Mouse (Mus musculus): Measurements from ENCODE around the gene Gm20379. TPM values are rescaled to one million over a fixed set of nuclear protein-coding genes. Genes with fewer than 3 reads are reported as not detected.

Gm20379 gene
- not detected for total RNA-seq (2023)

GRCm38 (mm10) chr13:92305680-92306079 lies at the start of gene Gm20379:
Gene Gm20379 (plus strand): TSS chr13:92305980.

DNA sequence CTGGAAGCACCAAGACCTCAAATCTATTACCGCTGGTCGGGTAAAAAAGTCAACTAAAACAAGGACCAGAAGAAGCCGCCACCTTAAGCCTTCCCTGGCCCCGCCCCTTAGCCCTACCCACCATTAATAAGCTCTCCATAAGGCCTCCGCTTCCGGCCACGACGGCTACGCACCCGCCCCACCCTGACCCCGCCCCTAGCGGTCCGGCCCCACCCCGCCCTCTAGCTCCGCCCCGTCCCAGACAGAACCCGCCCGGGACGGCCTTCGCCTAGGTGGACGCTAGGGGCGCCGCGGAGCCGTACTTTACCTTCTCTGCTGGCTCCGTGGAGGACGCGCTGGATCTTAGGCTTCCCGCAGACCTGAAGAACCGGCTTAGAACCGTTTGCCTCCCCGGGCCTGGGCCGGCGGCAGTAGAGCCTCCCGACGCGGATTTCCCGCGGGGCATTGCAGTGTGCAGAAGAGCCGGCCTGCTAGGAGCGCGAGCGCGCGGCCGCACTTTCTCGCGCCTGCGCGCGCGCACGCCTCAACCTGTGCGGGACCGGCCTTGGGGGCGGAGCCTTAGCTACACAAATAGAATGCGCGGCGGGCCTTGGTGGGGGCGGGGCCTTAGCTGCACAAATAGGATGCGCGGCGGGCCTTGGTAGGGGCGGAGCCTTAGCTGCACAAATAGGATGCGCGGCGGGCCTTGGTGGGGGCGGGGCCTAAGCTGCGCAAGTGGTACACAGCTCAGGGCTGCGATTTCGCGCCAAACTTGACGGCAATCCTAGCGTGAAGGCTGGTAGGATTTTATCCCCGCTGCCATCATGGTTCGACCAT lies 48.9 kb downstream of the Gm20379 start, which contains the start of the genes Dhfr and Msh3:
Gene Dhfr, plus strand, starts transcription at position 271 of the 816 bp plus-strand sequence.
Gene Msh3, minus strand, starts transcription at position 548 of the 816 bp plus-strand sequence.

Other genes with a start within 250 kb of the Gm20379 start
- gene Rasgrf2, start 174.3 kb upstream of the Gm20379 start, total RNA-seq (2023), result 1 to 10 TPM; 8.5 to 9.5 TPM
- gene Dhfr, start 48.7 kb downstream of the Gm20379 start, total RNA-seq (2023), result under 1 TPM; 0.47 to 0.82 TPM
- gene Msh3, start 49.0 kb downstream of the Gm20379 start, total RNA-seq (2023), result 10 to 100 TPM; 15.6 to 16.8 TPM
- gene Ankrd34b, start 119.9 kb downstream of the Gm20379 start, total RNA-seq (2023), result not detected
- 10 to 100 TPM in 1 of 2 experiments, 1 to 10 TPM in 1; 8.6 to 10.7 TPM for gene Fam151b, start 178.0 kb downstream of the Gm20379 start, total RNA-seq (2023)
- 10 to 100 TPM; 27.9 to 31.6 TPM for gene Zfyve16, start 224.9 kb downstream of the Gm20379 start, total RNA-seq (2023)